Mouse (Mus musculus) stomach, postnatal 0 days (tissue): ENCODE data around the gene Irak1bp1.

ENCODE experiments used
- CTCF ChIP-seq: IDR thresholded peaks from 2 replicates; pipeline ENCODE4 v1.5.1; 2016; ENCODE audit warnings: antibody characterized with exemption, low read depth, mild to moderate bottlenecking, moderate library complexity
- EP300 ChIP-seq: optimal IDR thresholded peaks from 2 replicates; pipeline ENCODE3; 2016; ENCODE audit warnings: antibody characterized with exemption

DNA sequence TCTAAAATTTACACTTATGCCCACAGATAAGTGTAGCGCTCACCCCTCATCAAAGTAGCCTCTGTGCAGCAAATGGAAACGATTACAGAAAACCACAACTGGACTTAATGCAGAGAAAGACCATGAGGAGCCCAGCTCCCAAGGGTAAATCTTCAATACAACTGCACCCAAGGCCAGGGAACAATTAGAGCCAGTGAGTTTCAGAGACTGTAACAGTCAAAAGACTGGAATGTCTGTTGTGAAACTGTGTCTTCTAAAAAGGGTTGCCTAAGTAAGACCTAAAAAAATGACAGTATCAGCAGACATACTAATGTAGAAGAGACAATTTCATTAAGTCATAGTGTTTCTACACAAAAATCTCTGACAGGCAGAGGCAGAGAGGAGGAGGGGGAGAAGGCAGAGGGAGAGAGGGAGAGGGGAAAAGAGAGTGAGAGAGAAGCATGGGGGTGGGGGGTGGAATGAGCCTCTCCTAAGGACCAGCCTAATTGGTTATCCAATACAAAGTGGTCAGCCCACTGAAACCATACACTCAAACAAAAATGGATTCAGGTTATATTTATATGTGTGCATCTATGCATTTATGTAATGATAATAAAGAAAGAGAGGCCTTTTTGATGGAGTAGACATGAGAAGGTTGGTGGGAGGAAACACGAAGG lies 32.6 kb downstream of the Irak1bp1 start:
- TF ChIP-seq CTCF (no peak), EP300 (no peak)
